Comparison of ENCODE assay signal across 11 mouse cellular contexts in genomic region chr8:78023467-78023866, GRCm38 (mm10).
A peak's percentile ranks its signal among the peaks of the same experiment; 100 is the strongest.
DNase-seq lines count a peak whose midpoint lies in the region; ATAC-seq lines count a peak whose summit lies in the region.
"Had no signal": no experiment of that assay in that cellular context is flagged by ENCODE, and none has a peak within 500 bp of the region (broad histone marks: within the 10 kb centered on the region; RNA-seq: fewer than 3 reads in every experiment).

No protein-coding gene starts in this region.

- H3K4me3 ChIP-seq in heart, embryonic 14.5 days (ENCODE audit: control insufficient read depth in 1 of 2, insufficient read depth in 1 of 2, low read depth in 1 of 2, low read length in 2 of 2): no peak overlapping the region
- H3K4me3 ChIP-seq in hindbrain, embryonic 16.5 days (ENCODE audit: low read length): no peak overlapping the region
- no peak overlapping the region for H3K4me3 ChIP-seq in limb, embryonic 15.5 days
- no peak overlapping the region for H3K4me3 ChIP-seq in forebrain, embryonic 11.5 days (ENCODE audit: low read depth, low read length)

- H3K4me1 ChIP-seq in heart, embryonic 14.5 days (ENCODE audit: control insufficient read depth in 2 of 2, insufficient read depth in 2 of 2, low read length in 2 of 2): peaks cover 11 to 32% of the 10 kb centered on the region in 2 experiments
- H3K4me1 ChIP-seq in hindbrain, embryonic 16.5 days (ENCODE audit: control insufficient read depth, insufficient read depth, low read depth, low read length): no peaks in the 10 kb centered on the region
- peaks cover 11% of the 10 kb centered on the region for H3K4me1 ChIP-seq in limb, embryonic 15.5 days
- H3K4me1 ChIP-seq in forebrain, embryonic 11.5 days (replicated peaks; ENCODE audit: control insufficient read depth, insufficient read depth, low read length): no peaks in the 10 kb centered on the region

- intact Hi-C loops in heart, postnatal 10 days (cut with DNase I): no loop called here

- no peak overlapping the region for H3K9ac ChIP-seq in heart, embryonic 14.5 days (ENCODE audit: low read length)
- H3K9ac ChIP-seq in hindbrain, embryonic 16.5 days (ENCODE audit: low read depth, low read length): no peak overlapping the region
- H3K9ac ChIP-seq in limb, embryonic 15.5 days: no peak overlapping the region
- no peak overlapping the region for H3K9ac ChIP-seq in forebrain, embryonic 11.5 days (ENCODE audit: low read length)
- H3K9ac ChIP-seq: liver, embryonic 14.5 days had no signal

- H3K27ac ChIP-seq in heart, embryonic 14.5 days (replicated peaks in 1 of 2; ENCODE audit: control insufficient read depth in 1 of 2, insufficient read depth in 1 of 2, low read depth in 2 of 2, low read length in 2 of 2): peak overlapping the region; percentile 46 to 61
- H3K27ac ChIP-seq in hindbrain, embryonic 16.5 days (ENCODE audit: low read depth, low read length): no peak overlapping the region
- peak overlapping the region; percentile 66; the same call in 1 of the 2 replicates for H3K27ac ChIP-seq in limb, embryonic 15.5 days
- H3K27ac ChIP-seq in forebrain, embryonic 11.5 days (ENCODE audit: low read depth, low read length): no peak overlapping the region
- H3K27ac ChIP-seq: liver, embryonic 14.5 days had no signal

- H3K4me2 ChIP-seq in heart, embryonic 14.5 days (ENCODE audit: low read length): no peak overlapping the region
- H3K4me2 ChIP-seq in hindbrain, embryonic 16.5 days (ENCODE audit: low read length): no peak overlapping the region
- no peak overlapping the region for H3K4me2 ChIP-seq in limb, embryonic 15.5 days
- no peak overlapping the region for H3K4me2 ChIP-seq in forebrain, embryonic 11.5 days (ENCODE audit: low read depth, low read length, severe bottlenecking)

- ATAC-seq in heart, embryonic 14.5 days (ENCODE audit: insufficient number of reproducible peaks, insufficient read depth, low FRiP score, low read depth): peak; percentile 31; the same call in 1 of the 2 replicates
- ATAC-seq in hindbrain, embryonic 16.5 days: peak; percentile 42; the same call in 1 of the 2 replicates
- ATAC-seq in limb, embryonic 15.5 days (ENCODE audit: insufficient number of reproducible peaks, low FRiP score, low TSS enrichment, low read depth): no peak
- ATAC-seq in forebrain, embryonic 11.5 days (replicated peaks; ENCODE audit: low FRiP score): no peak

- H3K36me3 ChIP-seq in heart, embryonic 14.5 days (ENCODE audit: control insufficient read depth, insufficient read depth, low read length): no peaks in the 10 kb centered on the region
- no peaks in the 10 kb centered on the region for H3K36me3 ChIP-seq in hindbrain, embryonic 16.5 days (ENCODE audit: control insufficient read depth, insufficient read depth, low read length)
- no peaks in the 10 kb centered on the region for H3K36me3 ChIP-seq in limb, embryonic 15.5 days
- H3K36me3 ChIP-seq in forebrain, embryonic 11.5 days (ENCODE audit: control insufficient read depth, insufficient read depth, low read length): no peaks in the 10 kb centered on the region

- no peak for DNase-seq in heart, postnatal 10 days
- peak; percentile 48 for DNase-seq in Muller cell, postnatal 12 days (ENCODE audit: inconsistent ontology term)
- no peak for DNase-seq in urinary bladder, postnatal 10 days (ENCODE audit: low spot score)
- DNase-seq in forebrain, embryonic 11.5 days (ENCODE audit: low spot score): no peak
- DNase-seq in thymus, postnatal 36 days: no peak
- DNase-seq: cerebellum, adult 8-10 months; gastrocnemius, postnatal 25 days had no signal

- H3K27me3 ChIP-seq in heart, embryonic 14.5 days (ENCODE audit: control insufficient read depth, insufficient read depth, low read length): no peaks in the 10 kb centered on the region
- H3K27me3 ChIP-seq in hindbrain, embryonic 16.5 days (replicated peaks; ENCODE audit: control insufficient read depth, insufficient read depth, low read length): no peaks in the 10 kb centered on the region
- no peaks in the 10 kb centered on the region for H3K27me3 ChIP-seq in limb, embryonic 15.5 days
- H3K27me3 ChIP-seq in forebrain, embryonic 11.5 days (ENCODE audit: control insufficient read depth, insufficient read depth, low read length): no peaks in the 10 kb centered on the region

- 18% methylated on average over 7 of the region's 7 CpGs for WGBS in heart, embryonic 14.5 days
- WGBS in hindbrain, embryonic 16.5 days: 39% methylated on average over 7 of the region's 7 CpGs
- WGBS in limb, embryonic 15.5 days: 12% methylated on average over 7 of the region's 7 CpGs
- 62% methylated on average over 7 of the region's 7 CpGs for WGBS in forebrain, embryonic 11.5 days

- no peaks in the 10 kb centered on the region for H3K9me3 ChIP-seq in heart, embryonic 14.5 days (ENCODE audit: control insufficient read depth, low read length)
- H3K9me3 ChIP-seq in hindbrain, embryonic 16.5 days (ENCODE audit: control insufficient read depth, low read length): no peaks in the 10 kb centered on the region
- H3K9me3 ChIP-seq in limb, embryonic 15.5 days: no peaks in the 10 kb centered on the region
- H3K9me3 ChIP-seq in forebrain, embryonic 11.5 days (ENCODE audit: control insufficient read depth, low read length): no peaks in the 10 kb centered on the region

Comparison
In these comparisons a context has a peak if more than half of its experiments do, and no peak if none do; other contexts are left out.
1. ATAC-seq: peak in heart, embryonic 14.5 days (single experiment) and hindbrain, embryonic 16.5 days (single experiment); none in limb, embryonic 15.5 days (single experiment) and forebrain, embryonic 11.5 days (single experiment).
2. H3K27ac ChIP-seq: peak in heart, embryonic 14.5 days (2 of 2) and limb, embryonic 15.5 days (single experiment); none in hindbrain, embryonic 16.5 days (single experiment) and forebrain, embryonic 11.5 days (single experiment).